Mouse (Mus musculus) lung, adult 18-20 months (tissue): Measurements from ENCODE around the gene Hist1h4b.
A peak's percentile ranks its signal among the peaks of the same experiment; 100 is the strongest.
"Not testable (repeated sequence)": the region's sequence is repeated elsewhere in the genome, so short reads cannot be mapped to it uniquely, and the experiment has no call there.

Experiments used
- DNase-seq, 2 experiments: peaks; one replicate each; pipeline ENCODE4 v3.0.0; 2022; ENCODE audit warnings: mixed read lengths in 2 of 2

The Hist1h4b gene

DNA sequence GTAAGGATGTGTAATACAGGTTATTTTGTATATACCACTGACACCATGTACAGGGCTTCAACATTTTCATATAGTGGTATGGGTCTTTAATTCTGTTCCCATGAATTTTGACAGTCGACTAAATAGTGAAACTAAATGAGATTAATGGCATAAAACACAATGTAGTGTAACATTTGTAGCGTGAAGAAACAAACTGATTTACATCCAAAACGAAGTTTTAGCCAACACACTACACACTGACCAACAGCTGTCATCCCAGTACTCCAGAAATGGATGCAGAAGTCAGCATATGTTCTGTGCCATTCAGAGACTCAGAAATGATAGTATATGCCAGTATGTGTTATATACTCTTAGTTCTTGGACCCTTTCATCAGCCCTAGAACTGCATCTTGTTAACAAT, 1.1 kb downstream of the Hist1h4b start:
- DNase-seq: no peak

- DNase-seq: no peak
Measured at GRCm38 (mm10) chr13:23759251-23759771, 2.5 kb downstream of the Hist1h4b start.

DNA sequence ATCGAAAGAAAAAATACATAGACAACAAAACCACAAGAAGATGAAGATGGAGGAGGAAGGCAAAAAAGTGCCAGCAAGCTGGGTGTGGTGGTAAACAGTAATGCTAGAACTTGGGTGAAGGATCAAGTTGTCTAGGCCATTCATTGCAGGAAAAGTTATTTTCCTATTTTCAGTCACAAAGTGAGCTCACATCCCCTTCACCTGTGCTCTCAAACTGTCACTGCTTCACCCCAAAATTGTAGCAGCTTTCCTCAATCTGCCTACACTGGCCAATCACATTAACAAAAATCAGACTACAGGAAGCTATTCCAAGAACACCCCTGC, 3.1 kb downstream of the Hist1h4b start:
- DNase-seq: no peak

- no peak for DNase-seq
Measured at GRCm38 (mm10) chr13:23760240-23760971, 3.6 kb downstream of the Hist1h4b start.

DNA sequence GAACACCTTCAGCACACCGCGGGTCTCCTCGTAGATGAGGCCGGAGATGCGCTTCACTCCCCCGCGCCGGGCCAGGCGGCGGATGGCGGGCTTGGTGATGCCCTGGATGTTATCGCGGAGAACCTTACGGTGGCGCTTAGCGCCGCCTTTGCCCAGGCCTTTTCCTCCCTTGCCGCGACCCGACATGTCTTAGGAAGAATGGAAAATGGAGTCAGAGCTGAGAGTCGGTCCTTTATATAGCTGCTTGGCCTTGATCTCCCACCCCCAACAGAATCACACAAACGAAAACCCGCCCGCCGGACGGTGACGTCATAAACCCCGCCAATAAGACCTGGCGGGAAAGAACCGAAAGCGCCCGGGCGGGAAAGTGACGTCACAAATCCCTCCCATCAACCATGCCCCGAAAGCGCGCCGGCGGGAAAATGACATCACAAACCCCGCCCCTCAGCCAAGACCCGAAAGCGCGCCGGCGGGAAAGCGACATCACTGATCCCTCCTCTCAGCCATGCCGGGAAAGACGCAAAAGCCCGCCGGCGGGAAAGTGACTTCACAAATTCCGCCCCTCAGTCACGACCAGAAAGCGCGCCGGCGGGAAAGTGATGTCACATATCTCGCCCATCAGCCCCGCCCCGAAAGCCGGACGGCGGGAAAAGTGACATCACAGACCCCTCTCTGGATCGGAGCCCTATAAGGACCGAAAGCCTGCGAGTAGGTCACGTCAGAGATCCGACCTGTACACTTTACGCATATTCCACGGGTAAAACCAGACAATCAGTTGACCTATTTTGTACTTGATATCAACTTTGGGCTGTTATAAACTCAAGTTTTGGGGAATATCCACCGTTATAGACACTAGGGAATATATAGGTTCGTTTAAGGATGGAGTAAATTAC, 4.4 kb downstream of the Hist1h4b start, which contains the start of gene Hist1h4a:
Hist1h4a (minus strand) TSS at position 259 of the 893 bp plus-strand sequence.
- peak; percentile 96 to 98 for DNase-seq

DNA sequence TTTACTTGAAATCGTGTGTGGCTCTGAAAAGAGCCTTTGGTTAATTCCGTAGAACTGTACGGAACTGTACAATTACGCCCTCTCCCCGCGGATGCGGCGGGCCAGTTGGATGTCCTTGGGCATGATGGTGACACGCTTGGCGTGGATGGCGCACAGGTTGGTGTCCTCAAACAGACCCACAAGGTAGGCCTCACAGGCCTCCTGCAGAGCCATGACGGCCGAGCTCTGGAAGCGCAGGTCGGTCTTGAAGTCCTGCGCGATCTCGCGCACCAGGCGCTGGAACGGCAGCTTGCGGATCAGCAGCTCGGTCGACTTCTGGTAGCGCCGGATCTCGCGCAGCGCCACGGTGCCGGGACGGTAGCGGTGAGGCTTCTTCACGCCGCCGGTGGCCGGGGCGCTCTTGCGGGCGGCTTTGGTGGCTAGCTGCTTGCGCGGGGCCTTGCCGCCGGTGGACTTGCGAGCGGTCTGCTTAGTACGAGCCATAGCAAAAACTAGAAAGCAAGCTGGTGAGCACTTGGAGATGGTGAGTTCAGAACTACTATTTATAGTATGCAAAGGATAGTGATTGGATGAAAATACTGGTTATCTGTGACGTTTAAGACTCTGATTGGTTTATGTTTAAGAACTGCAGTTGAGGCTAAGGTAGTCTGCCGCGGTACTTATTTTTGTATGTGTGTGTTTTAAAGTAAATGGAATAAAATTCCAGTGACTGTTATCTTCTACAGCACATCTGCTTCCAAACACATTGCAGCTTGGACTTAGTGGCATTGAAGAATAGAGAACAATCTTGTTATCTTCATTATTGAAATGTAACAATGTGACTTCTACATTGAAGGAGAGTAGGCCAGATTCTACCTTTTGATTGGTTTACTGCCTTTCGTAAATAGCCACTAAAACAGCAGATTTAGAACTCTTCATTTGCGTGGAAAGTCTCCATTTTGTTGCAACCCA, 5.3 kb downstream of the Hist1h4b start, which contains the start of gene Hist1h3a:
Hist1h3a (minus strand) TSS at position 516 of the 951 bp plus-strand sequence.
- peak; percentile 34 to 42 for DNase-seq

DNA sequence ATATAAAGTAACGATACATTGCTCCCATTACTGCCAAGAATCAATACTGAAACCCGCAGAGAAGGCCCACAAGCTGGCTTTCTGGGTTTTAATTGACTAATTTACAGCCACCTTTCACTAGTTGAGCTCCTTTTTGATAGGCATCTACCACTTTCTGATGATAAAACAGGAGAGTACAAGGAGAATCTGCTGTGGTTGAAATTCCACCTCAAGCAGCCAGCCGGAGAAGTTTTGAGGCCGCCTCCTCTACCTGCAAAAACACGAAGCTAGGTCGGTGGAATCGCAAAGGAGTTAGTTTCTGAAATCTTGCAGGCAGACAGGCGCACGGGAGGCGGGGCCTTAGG, 6.4 kb downstream of the Hist1h4b start:
- no peak for DNase-seq

DNA sequence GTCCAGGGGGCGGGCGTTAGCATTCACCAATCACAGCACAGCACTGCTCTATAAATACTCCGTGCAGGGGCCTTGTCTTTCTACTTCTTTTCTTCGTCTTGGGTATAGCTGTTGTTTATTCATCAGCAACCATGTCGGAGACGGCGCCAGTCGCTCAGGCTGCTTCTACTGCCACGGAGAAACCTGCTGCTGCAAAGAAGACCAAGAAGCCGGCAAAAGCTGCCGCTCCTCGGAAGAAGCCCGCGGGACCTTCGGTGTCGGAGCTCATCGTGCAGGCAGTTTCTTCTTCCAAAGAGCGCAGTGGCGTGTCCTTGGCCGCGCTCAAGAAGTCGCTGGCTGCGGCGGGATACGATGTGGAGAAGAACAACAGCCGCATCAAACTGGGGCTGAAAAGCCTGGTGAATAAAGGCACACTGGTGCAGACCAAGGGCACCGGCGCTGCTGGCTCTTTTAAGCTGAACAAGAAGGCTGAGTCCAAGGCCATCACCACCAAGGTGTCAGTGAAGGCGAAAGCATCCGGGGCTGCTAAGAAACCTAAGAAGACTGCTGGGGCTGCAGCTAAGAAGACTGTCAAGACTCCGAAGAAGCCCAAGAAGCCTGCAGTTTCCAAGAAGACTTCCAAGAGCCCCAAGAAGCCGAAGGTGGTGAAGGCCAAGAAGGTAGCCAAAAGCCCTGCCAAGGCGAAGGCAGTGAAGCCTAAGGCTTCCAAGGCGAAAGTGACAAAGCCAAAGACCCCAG, 6.9 kb downstream of the Hist1h4b start, which contains the start of gene Hist1h1a:
Hist1h1a (plus strand) TSS at position 81 of the 738 bp plus-strand sequence.
- peak; percentile 79 to 82 for DNase-seq

GRCm38 (mm10) chr13:23764324-23765171, 7.7 kb downstream of the Hist1h4b start:
- DNase-seq: no peak

GRCm38 (mm10) chr13:23765172-23765513, 8.3 kb downstream of the Hist1h4b start:
- no peak for DNase-seq

GRCm38 (mm10) chr13:23766772-23767171, 10.0 kb downstream of the Hist1h4b start:
- no peak for DNase-seq

GRCm38 (mm10) chr13:23768834-23769397, 12.1 kb downstream of the Hist1h4b start:
- no peak for DNase-seq

DNA sequence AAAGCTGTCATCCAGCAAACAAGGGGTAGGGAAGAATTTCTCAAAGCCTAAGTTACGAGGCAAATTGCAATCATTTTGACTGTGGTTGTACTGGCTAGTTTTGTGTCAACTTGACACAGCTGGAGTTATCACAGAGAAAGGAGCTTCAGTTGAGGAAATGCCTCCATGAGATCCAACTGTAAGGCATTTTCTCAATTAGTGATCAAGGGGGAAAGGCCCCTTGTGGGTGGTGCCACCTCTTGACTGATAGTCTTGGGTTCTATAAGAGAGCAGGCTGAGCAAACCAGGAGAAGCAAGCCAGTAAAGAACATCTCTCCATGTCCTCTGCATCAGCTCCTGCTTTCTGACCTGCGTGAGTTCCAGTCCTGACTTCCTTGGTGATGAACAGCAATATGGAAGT, 12.8 kb downstream of the Hist1h4b start, which contains the start of gene Trim38:
Trim38 (plus strand) TSS at position 301 of the 400 bp plus-strand sequence.
- DNase-seq: not testable (repeated sequence)

- DNase-seq: peak in 1 of 2 experiments; percentile 8
Measured at GRCm38 (mm10) chr13:23772561-23773313, 15.9 kb downstream of the Hist1h4b start.

GRCm38 (mm10) chr13:23778339-23778738, 21.5 kb downstream of the Hist1h4b start:
- DNase-seq: no peak

- DNase-seq: no peak
Measured at GRCm38 (mm10) chr13:23779025-23779424, 22.2 kb downstream of the Hist1h4b start.

- peak; percentile 22 to 44 for DNase-seq
Measured at GRCm38 (mm10) chr13:23792520-23792919, 35.7 kb downstream of the Hist1h4b start.

DNA sequence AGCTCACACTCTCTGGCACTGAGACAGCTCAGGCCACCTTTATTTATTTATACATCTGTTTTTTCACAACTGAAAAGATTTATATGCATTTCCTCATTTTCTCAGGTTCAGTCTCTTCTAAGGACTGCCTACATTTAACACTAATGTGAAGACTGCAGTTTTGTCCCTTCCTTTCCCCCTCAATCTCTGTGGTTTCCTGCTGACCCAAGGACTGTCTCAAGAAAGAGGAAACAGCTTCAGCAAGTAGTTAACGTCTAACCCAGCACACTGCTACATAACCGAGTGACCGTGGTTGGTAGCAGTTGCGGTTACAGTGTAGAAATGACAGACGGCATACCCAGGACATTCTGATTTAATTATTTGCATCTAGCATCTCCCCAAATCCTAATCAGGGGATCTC, 42.6 kb downstream of the Hist1h4b start:
- DNase-seq: no peak

- no peak for DNase-seq
Measured at GRCm38 (mm10) chr13:23804532-23804931, 47.7 kb downstream of the Hist1h4b start.
